Comparison of ENCODE assay signal across 12 mouse cellular contexts in the genomic region with DNA sequence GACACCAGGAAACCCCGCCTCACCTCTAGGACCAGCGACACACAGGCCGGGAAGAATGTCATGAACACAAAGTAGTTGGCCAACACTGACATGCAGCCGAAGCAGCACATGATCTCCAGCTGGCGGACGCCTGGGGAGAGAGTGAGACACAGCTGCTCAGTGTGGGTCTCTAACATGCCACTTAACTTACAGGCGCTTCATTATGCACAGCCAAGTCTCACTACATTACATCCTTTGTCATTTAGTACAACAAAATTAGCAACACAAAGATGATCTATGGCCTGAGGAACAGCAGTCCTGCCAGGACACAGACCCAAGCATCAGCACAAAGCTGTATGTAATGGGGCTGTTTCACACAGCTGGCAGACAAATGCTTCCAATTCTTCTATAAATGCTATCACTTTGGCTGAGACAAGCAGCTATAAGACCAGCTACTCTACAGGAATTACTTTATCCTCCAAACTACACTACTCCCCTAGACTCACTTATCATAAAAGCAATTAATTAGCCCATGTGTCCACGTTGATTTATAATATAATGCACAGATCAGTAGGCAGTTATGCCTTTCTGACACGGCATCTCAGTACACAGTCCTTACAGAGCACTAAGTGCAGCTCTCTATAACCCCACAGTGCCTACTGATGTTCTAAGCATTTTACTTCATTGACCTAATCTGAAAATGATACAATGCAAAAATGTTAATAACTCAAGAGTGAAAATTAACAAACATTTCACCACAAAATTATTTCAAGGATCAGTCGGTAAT. TPM values are rescaled to one million over a fixed set of nuclear protein-coding genes. Genes with fewer than 3 reads are reported as not detected.
DNase-seq lines count a peak whose midpoint lies in the region; ATAC-seq lines count a peak whose summit lies in the region.
"Had no signal": no experiment of that assay in that cellular context is flagged by ENCODE, and none has a peak within 500 bp of the region (broad histone marks: within the 10 kb centered on the region; RNA-seq: fewer than 3 reads in every experiment).

No protein-coding gene starts in this region.

- 77% methylated on average over 10 of the region's 10 CpGs for WGBS in midbrain, embryonic 11.5 days
- 49% methylated on average over 10 of the region's 10 CpGs for WGBS in midbrain, embryonic 16.5 days
- WGBS in neural tube, embryonic 15.5 days: 49% methylated on average over 10 of the region's 10 CpGs

- H3K4me1 ChIP-seq in midbrain, embryonic 11.5 days (ENCODE audit: control insufficient read depth, insufficient read depth, low read length): no peaks in the 10 kb centered on the region
- H3K4me1 ChIP-seq in midbrain, embryonic 16.5 days (ENCODE audit: control insufficient read depth, insufficient read depth, low read length): peaks cover 4% of the 10 kb centered on the region
- H3K4me1 ChIP-seq in neural tube, embryonic 15.5 days: peaks cover 7% of the 10 kb centered on the region
- H3K4me1 ChIP-seq: limb, embryonic 13.5 days had no signal

- no peak overlapping the region for H3K9ac ChIP-seq in midbrain, embryonic 11.5 days (ENCODE audit: low read length)
- H3K9ac ChIP-seq in midbrain, embryonic 16.5 days (ENCODE audit: low read depth, low read length): no peak overlapping the region
- H3K9ac ChIP-seq in neural tube, embryonic 15.5 days (replicated peaks): no peak overlapping the region
- H3K9ac ChIP-seq: limb, embryonic 13.5 days had no signal

- H3K36me3 ChIP-seq in midbrain, embryonic 11.5 days (ENCODE audit: control insufficient read depth, insufficient read depth, low read length): peaks cover 59% of the 10 kb centered on the region
- peaks cover 66% of the 10 kb centered on the region for H3K36me3 ChIP-seq in midbrain, embryonic 16.5 days (ENCODE audit: control insufficient read depth, insufficient read depth, low read length)
- H3K36me3 ChIP-seq in neural tube, embryonic 15.5 days: peaks cover 93% of the 10 kb centered on the region

- peak; percentile 15 for DNase-seq in gastrocnemius, postnatal 14 days
- no peak for DNase-seq in gastrocnemius, adult 18-20 months (ENCODE audit: low spot score)
- DNase-seq in midbrain, embryonic 11.5 days (ENCODE audit: low spot score, missing footprints): peak; percentile 82
- DNase-seq in heart, postnatal 4 days: peak; percentile 39
- no peak for DNase-seq in ovary, postnatal 14 days (ENCODE audit: low spot score)
- no peak for DNase-seq in adrenal gland, adult (ENCODE audit: inconsistent age in 2 of 2, low spot score in 1 of 2)
- DNase-seq: B cell, adult 2 months; cerebellum, adult 9-10 months; spleen, adult 18-20 months had no signal

- no peaks in the 10 kb centered on the region for H3K27me3 ChIP-seq in midbrain, embryonic 11.5 days (ENCODE audit: control insufficient read depth, insufficient read depth, low read length)
- H3K27me3 ChIP-seq in midbrain, embryonic 16.5 days (ENCODE audit: control insufficient read depth, insufficient read depth, low read depth, low read length): no peaks in the 10 kb centered on the region
- no peaks in the 10 kb centered on the region for H3K27me3 ChIP-seq in neural tube, embryonic 15.5 days (replicated peaks)
- H3K27me3 ChIP-seq: limb, embryonic 13.5 days had no signal

- peak; percentile 67 for ATAC-seq in midbrain, embryonic 11.5 days (ENCODE audit: low FRiP score)
- ATAC-seq in midbrain, embryonic 16.5 days: no peak
- ATAC-seq in neural tube, embryonic 15.5 days (ENCODE audit: low FRiP score): peak; percentile 51; the same call in 1 of the 2 replicates

- intact Hi-C loops in gastrocnemius, postnatal 14 days (cut with DNase I; ENCODE audit: low total_unique reads): no loop called here

- H3K4me3 ChIP-seq in midbrain, embryonic 11.5 days (ENCODE audit: low read depth, low read length): no peak overlapping the region
- H3K4me3 ChIP-seq in midbrain, embryonic 16.5 days (ENCODE audit: low read depth, low read length): no peak overlapping the region
- no peak overlapping the region for H3K4me3 ChIP-seq in neural tube, embryonic 15.5 days (replicated peaks)
- H3K4me3 ChIP-seq: limb, embryonic 13.5 days had no signal

- no peak overlapping the region for H3K4me2 ChIP-seq in midbrain, embryonic 11.5 days
- no peak overlapping the region for H3K4me2 ChIP-seq in midbrain, embryonic 16.5 days (ENCODE audit: low read length)
- no peak overlapping the region for H3K4me2 ChIP-seq in neural tube, embryonic 15.5 days
- H3K4me2 ChIP-seq: limb, embryonic 13.5 days had no signal

- no peaks in the 10 kb centered on the region for H3K9me3 ChIP-seq in midbrain, embryonic 11.5 days (ENCODE audit: control insufficient read depth, low read length)
- H3K9me3 ChIP-seq in midbrain, embryonic 16.5 days (replicated peaks; ENCODE audit: control insufficient read depth, low read length, poor library complexity, severe bottlenecking): no peaks in the 10 kb centered on the region
- no peaks in the 10 kb centered on the region for H3K9me3 ChIP-seq in neural tube, embryonic 15.5 days (replicated peaks)
- H3K9me3 ChIP-seq: limb, embryonic 13.5 days had no signal

- no peak overlapping the region for H3K27ac ChIP-seq in midbrain, embryonic 11.5 days (ENCODE audit: low read depth, low read length)
- H3K27ac ChIP-seq in midbrain, embryonic 16.5 days (ENCODE audit: low read length): no peak overlapping the region
- H3K27ac ChIP-seq in neural tube, embryonic 15.5 days (replicated peaks): no peak overlapping the region
- H3K27ac ChIP-seq: limb, embryonic 13.5 days had no signal

RNA-seq across cellular contexts. Expression of a gene that starts 10.5 kb away (rescaled TPM):
- 10 to 100 TPM in 1 of 2 experiments, 1 to 10 TPM in 1; 8.3 to 16.5 TPM for total RNA-seq in gastrocnemius, postnatal 14 days (2021)
- 1 to 10 TPM; 3.5 to 5.1 TPM for total RNA-seq in gastrocnemius, adult 18-20 months (2021)
- 215 and 234 TPM in 2 replicates for polyA plus RNA-seq in midbrain, embryonic 11.5 days (2014; fragmentation: Nextera tagmentation; extraction: Ambion mirVana)
- polyA plus RNA-seq in midbrain, embryonic 16.5 days (2015; fragmentation: Nextera tagmentation; extraction: Ambion mirVana): 240 TPM in 2 replicates
- total RNA-seq in heart, postnatal 4 days (2021): 10 to 100 TPM; 42.8 to 44.1 TPM
- 136 and 156 TPM in 2 replicates for polyA plus RNA-seq in neural tube, embryonic 15.5 days (2015; fragmentation: Nextera tagmentation; extraction: Ambion mirVana)

Comparison
In these comparisons a context has a peak if more than half of its experiments do, and no peak if none do; other contexts are left out.
1. DNase-seq: peak in gastrocnemius, postnatal 14 days (single experiment), midbrain, embryonic 11.5 days (single experiment) and heart, postnatal 4 days (single experiment); none in gastrocnemius, adult 18-20 months (single experiment), ovary, postnatal 14 days (single experiment) and adrenal gland, adult (0 of 2).